Comparison of ENCODE assay signal across 9 mouse cellular contexts in the genomic region with DNA sequence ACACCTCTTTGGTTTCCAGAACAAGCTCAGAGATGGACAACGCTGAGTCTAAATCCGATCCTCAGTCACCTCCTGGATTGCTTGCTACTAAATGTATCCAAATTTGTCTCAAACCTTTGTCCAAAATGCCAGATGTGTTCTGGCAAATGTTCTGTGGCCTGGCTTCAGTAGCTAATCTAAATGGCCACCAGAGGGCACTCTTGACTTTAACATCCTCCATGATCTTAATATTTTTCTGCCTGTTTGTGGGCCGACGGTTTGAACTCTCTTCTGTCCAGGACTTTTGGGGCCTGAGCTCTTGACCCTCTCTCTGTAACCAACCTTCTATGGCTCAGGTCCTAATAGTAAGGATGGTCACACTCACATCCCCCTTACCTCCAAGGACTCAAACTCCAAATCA. TPM values are rescaled to one million over a fixed set of nuclear protein-coding genes. Genes with fewer than 3 reads are reported as not detected.
A peak's percentile ranks its signal among the peaks of the same experiment; 100 is the strongest.
DNase-seq lines count a peak whose midpoint lies in the region; ATAC-seq and TF ChIP-seq lines count a peak whose summit lies in the region.
"Had no signal": no experiment of that assay in that cellular context is flagged by ENCODE, and none has a peak within 500 bp of the region (broad histone marks: within the 10 kb centered on the region; RNA-seq: fewer than 3 reads in every experiment).

No protein-coding gene starts in this region.

- H3K9me3 ChIP-seq in kidney, embryonic 15.5 days (replicated peaks): no peaks in the 10 kb centered on the region
- H3K9me3 ChIP-seq in midbrain, embryonic 15.5 days: no peaks in the 10 kb centered on the region

- H3K9ac ChIP-seq in kidney, embryonic 15.5 days: no peak overlapping the region
- no peak overlapping the region for H3K9ac ChIP-seq in midbrain, embryonic 15.5 days

- H3K4me2 ChIP-seq in kidney, embryonic 15.5 days: no peak overlapping the region
- H3K4me2 ChIP-seq in midbrain, embryonic 15.5 days: no peak overlapping the region

- H3K27ac ChIP-seq in kidney, embryonic 15.5 days: no peak overlapping the region
- H3K27ac ChIP-seq in cortical plate, adult 2 months (ENCODE audit: insufficient read depth, low read length): no peak overlapping the region
- H3K27ac ChIP-seq in midbrain, embryonic 15.5 days: no peak overlapping the region

- 16% methylated on average over 4 of the region's 4 CpGs for WGBS in kidney, embryonic 15.5 days
- WGBS in midbrain, embryonic 15.5 days: 22% methylated on average over 4 of the region's 4 CpGs

- H3K36me3 ChIP-seq in kidney, embryonic 15.5 days: no peaks in the 10 kb centered on the region
- no peaks in the 10 kb centered on the region for H3K36me3 ChIP-seq in midbrain, embryonic 15.5 days (replicated peaks)

- peak; percentile 52; the same call in 1 of the 2 replicates for TF ChIP-seq CTCF in cortical plate, adult 2 months (IDR thresholded peaks at IDR 0.05; ENCODE audit: extremely low read depth, insufficient read depth, low read length)

- TF ChIP-seq POLR2A in cortical plate, adult 2 months (IDR thresholded peaks at IDR 0.05; ENCODE audit: extremely low read depth, insufficient read depth, low read length): no peak

- no peak for ATAC-seq in kidney, embryonic 15.5 days (replicated peaks; ENCODE audit: low FRiP score)
- peak; percentile 58 for ATAC-seq in neutrophil, adult 5-6 weeks (ENCODE audit: extremely low read depth, insufficient number of reproducible peaks, low FRiP score, poor library complexity, severe bottlenecking)
- no peak for ATAC-seq in midbrain, embryonic 15.5 days (replicated peaks)

- DNase-seq in kidney, adult 18-20 months: peak; percentile 45
- peak; percentile 54 for DNase-seq in CD4-positive helper T cell, adult 2 months (ENCODE audit: low read depth, low spot score)
- peak; percentile 70 for DNase-seq in R1 (ENCODE audit: low read depth, low spot score)
- DNase-seq in kidney, postnatal 10 days: peak; percentile 72

- H3K4me3 ChIP-seq in kidney, embryonic 15.5 days (replicated peaks): no peak overlapping the region
- no peak overlapping the region for H3K4me3 ChIP-seq in cortical plate, adult 2 months (ENCODE audit: insufficient read depth, low read length)
- H3K4me3 ChIP-seq in midbrain, embryonic 15.5 days: no peak overlapping the region
- H3K4me3 ChIP-seq: megakaryocyte, embryonic 14.5 days had no signal

- 0 out of 2 replicates have a peak, but pooled peaks cover 5% of the 10 kb centered on the region for H3K4me1 ChIP-seq in kidney, embryonic 15.5 days
- H3K4me1 ChIP-seq in cortical plate, adult 2 months (ENCODE audit: control insufficient read depth, insufficient read depth, low read length): no peaks in the 10 kb centered on the region
- H3K4me1 ChIP-seq in midbrain, embryonic 15.5 days: no peaks in the 10 kb centered on the region

- H3K27me3 ChIP-seq in kidney, embryonic 15.5 days: peaks cover 10% of the 10 kb centered on the region; the same call in 1 of the 2 replicates
- 0 out of 2 replicates have a peak, but pooled peaks cover 10% of the 10 kb centered on the region for H3K27me3 ChIP-seq in midbrain, embryonic 15.5 days (replicated peaks)

RNA-seq across cellular contexts. Expression of a gene that starts 10.4 kb away (rescaled TPM):
- polyA plus RNA-seq in kidney, embryonic 15.5 days (2015; fragmentation: Nextera tagmentation; extraction: Ambion mirVana): not detected in 2 replicates
- not detected in 2 replicates for polyA plus RNA-seq in cortical plate, adult 2 months (2012; rRNA removed)
- not detected in 2 replicates for total RNA-seq in neutrophil, adult 5-6 weeks (2017)
- polyA plus RNA-seq in midbrain, embryonic 15.5 days (2015; fragmentation: Nextera tagmentation; extraction: Ambion mirVana): not detected in 2 replicates
